ENCODE assay signal across 6 mouse cellular contexts in genomic region chr14:80237552-80237951, GRCm38 (mm10).
"Had no signal": no experiment of that assay in that cellular context is flagged by ENCODE, and none has a peak within 500 bp of the region (broad histone marks: within the 10 kb centered on the region; RNA-seq: fewer than 3 reads in every experiment).

No protein-coding gene starts in this region.

- DNase-seq: kidney, adult 11 months; kidney, adult 9 months; kidney, postnatal 36 days; lung, adult 18-20 months; retina, postnatal 1 day; thymus, postnatal 4 days had no signal
